Mouse (Mus musculus) ES-E14 (cell line): Measurements from ENCODE around the gene Slc25a34.

Source experiments
- CHD2 ChIP-seq: IDR thresholded peaks from 2 replicates; pipeline ENCODE4 v1.6.1; 2014; ENCODE audit warnings: mild to moderate bottlenecking, low read depth, low read length, inconsistent platforms
- HCFC1 ChIP-seq: IDR thresholded peaks from 2 replicates; pipeline ENCODE4 v1.6.1; 2012; ENCODE audit warnings: low read length, inconsistent platforms, borderline replicate concordance; ENCODE audit not compliant: insufficient read depth
- MAFK ChIP-seq: IDR thresholded peaks from 2 replicates; pipeline ENCODE4 v1.6.1; 2014; ENCODE audit warnings: mild to moderate bottlenecking, low read depth, low read length, inconsistent platforms; ENCODE audit not compliant: insufficient read depth
- ZC3H11A ChIP-seq: IDR thresholded peaks from 2 replicates; pipeline ENCODE4 v1.6.1; 2012; ENCODE audit warnings: low read depth, mild to moderate bottlenecking, inconsistent platforms, low read length, borderline replicate concordance
- ZNF384 ChIP-seq: IDR thresholded peaks from 2 replicates; pipeline ENCODE4 v1.6.1; 2012; ENCODE audit warnings: low read depth, low read length, inconsistent platforms

- no peak for TF ChIP-seq MAFK
- no peak for TF ChIP-seq HCFC1
- TF ChIP-seq ZNF384 = no peak
- TF ChIP-seq ZC3H11A = no peak
- no peak for TF ChIP-seq CHD2
Measured at GRCm38 (mm10) chr4:141578833-141579232, 44.8 kb downstream of the Slc25a34 start.
